Mouse (Mus musculus) myocyte (in vitro differentiated cells): Measurements from ENCODE around the gene Tppp.

Experiments used
- CEBPB ChIP-seq: IDR thresholded peaks from 2 replicates; pipeline ENCODE4 v1.6.1; 2011; ENCODE audit warnings: mild to moderate bottlenecking, moderate library complexity; ENCODE audit not compliant: poor library complexity, insufficient read depth, severe bottlenecking
- POLR2A ChIP-seq: IDR thresholded peaks from one replicate; pipeline ENCODE4 v1.6.1; 2011; ENCODE audit warnings: low read depth, mild to moderate bottlenecking, control low read depth, moderate library complexity; ENCODE audit not compliant: insufficient read length
- REST ChIP-seq: IDR thresholded peaks from one replicate; pipeline ENCODE4 v1.6.1; 2011; ENCODE audit warnings: mild to moderate bottlenecking, control low read depth, moderate library complexity; ENCODE audit not compliant: insufficient read depth, insufficient read length

GRCm38 (mm10) chr13:74029013-74029412, 19.8 kb downstream of the Tppp start:
- TF ChIP-seq POLR2A: no peak
- no peak for TF ChIP-seq CEBPB
- TF ChIP-seq REST: no peak
